8 mouse cellular contexts compared by ENCODE assay signal in the genomic region with DNA sequence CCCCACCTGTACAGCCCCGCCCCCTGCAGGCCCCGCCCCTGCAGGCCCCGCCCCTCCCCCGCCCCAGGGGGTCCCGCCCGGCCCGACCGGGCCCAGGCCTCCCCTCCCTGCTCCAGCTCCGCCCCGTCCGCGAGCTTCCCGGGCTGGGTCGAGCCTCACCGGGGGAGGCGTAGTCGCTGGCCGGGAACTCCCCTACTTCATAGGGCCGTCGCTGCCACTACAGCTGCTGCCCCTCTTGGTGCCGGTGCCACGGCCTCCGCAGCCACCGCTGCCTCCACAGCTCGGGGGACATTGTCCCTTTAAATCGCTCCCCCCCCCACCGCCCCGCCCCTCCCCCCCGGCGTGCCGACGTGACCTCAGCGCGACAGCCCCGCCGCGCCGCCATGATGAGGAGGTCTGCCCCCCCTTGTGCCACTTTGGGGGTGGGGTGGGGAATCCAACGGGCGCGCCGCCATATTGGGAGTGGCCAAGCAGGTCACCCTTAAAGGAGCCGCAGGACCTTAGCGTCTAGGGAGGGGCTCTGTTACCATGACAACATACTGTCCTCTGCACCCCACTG. TPM values are rescaled to one million over a fixed set of nuclear protein-coding genes. Genes with fewer than 3 reads are reported as not detected.
DNase-seq lines count a peak whose midpoint lies in the region; ATAC-seq and TF ChIP-seq lines count a peak whose summit lies in the region.

TSS of gene Wiz (minus strand) at position 339 of the 559 bp plus-strand sequence.

- H3K27me3 ChIP-seq in erythroblast, embryonic 14.5 days (ENCODE audit: control insufficient read depth), result peaks cover 16% of the 10 kb centered on the region
- peaks cover 35% of the 10 kb centered on the region for H3K27me3 ChIP-seq in heart, embryonic 12.5 days (replicated peaks)
- H3K27me3 ChIP-seq in kidney, postnatal 0 days (ENCODE audit: insufficient read depth, low read length), result 0 out of 2 replicates have a peak, but pooled peaks cover 9% of the 10 kb centered on the region
- H3K27me3 ChIP-seq in liver, embryonic 11.5 days (replicated peaks; ENCODE audit: control insufficient read depth, insufficient read depth, low read length), result peaks cover 18% of the 10 kb centered on the region
- peaks cover 22% of the 10 kb centered on the region for H3K27me3 ChIP-seq in stomach, embryonic 14.5 days (ENCODE audit: control insufficient read depth, insufficient read depth, low read length)

- H3K27ac ChIP-seq in heart, embryonic 12.5 days (ENCODE audit: poor library complexity, severe bottlenecking), result peak within 1 kb of the TSS; percentile 74
- H3K27ac ChIP-seq in kidney, postnatal 0 days, result peak within 1 kb of the TSS; percentile 88
- peak within 1 kb of the TSS; percentile 81 for H3K27ac ChIP-seq in liver, embryonic 11.5 days (ENCODE audit: low read depth, low read length)
- H3K27ac ChIP-seq in stomach, embryonic 14.5 days (ENCODE audit: low read length), result peak within 1 kb of the TSS; percentile 77

- TF ChIP-seq CTCF in brain, embryonic 14.5 days (IDR thresholded peaks at IDR 0.05; ENCODE audit: borderline replicate concordance, extremely low read depth, insufficient read depth, insufficient read length), result no peak
- no peak for TF ChIP-seq CTCF in kidney, postnatal 0 days (IDR thresholded peaks at IDR 0.05; ENCODE audit: low read depth)

- H3K4me2 ChIP-seq in heart, embryonic 12.5 days, result peak within 1 kb of the TSS; percentile 99
- H3K4me2 ChIP-seq in kidney, postnatal 0 days (ENCODE audit: low read length), result peak within 1 kb of the TSS; percentile 100
- H3K4me2 ChIP-seq in liver, embryonic 11.5 days, result peak within 1 kb of the TSS; percentile 99
- peak within 1 kb of the TSS; percentile 64 for H3K4me2 ChIP-seq in stomach, embryonic 14.5 days (replicated peaks; ENCODE audit: low read depth, low read length)

- WGBS in heart, embryonic 12.5 days, result 2% methylated on average over 25 of the region's 44 CpGs
- under 1% methylated on average over 26 of the region's 44 CpGs for WGBS in kidney, postnatal 0 days
- WGBS in liver, embryonic 11.5 days, result under 1% methylated on average over 23 of the region's 44 CpGs
- under 1% methylated on average over 23 of the region's 44 CpGs for WGBS in stomach, embryonic 14.5 days

- no peak; the same call in 1 of the 2 replicates for TF ChIP-seq POLR2A in brain, embryonic 14.5 days (IDR thresholded peaks at IDR 0.05; ENCODE audit: borderline replicate concordance, extremely low read depth, insufficient read depth, insufficient read length, poor library complexity, severe bottlenecking)

- peak; percentile 91 for ATAC-seq in heart, embryonic 12.5 days (ENCODE audit: insufficient number of reproducible peaks, low FRiP score)
- peak; percentile 87 for ATAC-seq in kidney, postnatal 0 days (replicated peaks; ENCODE audit: low FRiP score, low read depth)
- peak; percentile 86 for ATAC-seq in liver, embryonic 11.5 days (replicated peaks; ENCODE audit: low FRiP score)
- peak; percentile 87 for ATAC-seq in stomach, embryonic 14.5 days (ENCODE audit: insufficient number of reproducible peaks, insufficient read depth, low FRiP score, low read depth)

- H3K4me1 ChIP-seq in erythroblast, embryonic 14.5 days (ENCODE audit: control insufficient read depth), result peaks cover 34% of the 10 kb centered on the region
- H3K4me1 ChIP-seq in heart, embryonic 12.5 days (replicated peaks), result peaks cover 20% of the 10 kb centered on the region
- peaks cover 7% of the 10 kb centered on the region; the same call in 1 of the 2 replicates for H3K4me1 ChIP-seq in kidney, postnatal 0 days (replicated peaks; ENCODE audit: insufficient read depth, low read length)
- H3K4me1 ChIP-seq in liver, embryonic 11.5 days (replicated peaks; ENCODE audit: control insufficient read depth, insufficient read depth, low read length), result peaks cover 4% of the 10 kb centered on the region
- H3K4me1 ChIP-seq in stomach, embryonic 14.5 days (ENCODE audit: control insufficient read depth, insufficient read depth, low read length), result no peaks in the 10 kb centered on the region

- H3K4me3 ChIP-seq in erythroblast, embryonic 14.5 days (replicated peaks), result peak within 1 kb of the TSS; percentile 81
- H3K4me3 ChIP-seq in heart, embryonic 12.5 days, result peak within 1 kb of the TSS; percentile 86
- H3K4me3 ChIP-seq in kidney, postnatal 0 days (replicated peaks; ENCODE audit: low read depth, low read length), result peak within 1 kb of the TSS; percentile 80
- H3K4me3 ChIP-seq in liver, embryonic 11.5 days (ENCODE audit: low read depth, low read length), result peak within 1 kb of the TSS; percentile 81
- peak within 1 kb of the TSS; percentile 78 for H3K4me3 ChIP-seq in stomach, embryonic 14.5 days (ENCODE audit: low read depth, low read length)

- peaks cover 2% of the 10 kb centered on the region; the same call in 1 of the 2 replicates for H3K36me3 ChIP-seq in erythroblast, embryonic 14.5 days (ENCODE audit: control insufficient read depth)
- no peaks in the 10 kb centered on the region for H3K36me3 ChIP-seq in heart, embryonic 12.5 days
- 0 out of 2 replicates have a peak, but pooled peaks cover 4% of the 10 kb centered on the region for H3K36me3 ChIP-seq in kidney, postnatal 0 days (ENCODE audit: insufficient read depth, low read length)
- no peaks in the 10 kb centered on the region for H3K36me3 ChIP-seq in liver, embryonic 11.5 days (ENCODE audit: control insufficient read depth, insufficient read depth, low read length)
- peaks cover 4% of the 10 kb centered on the region; the same call in 1 of the 2 replicates for H3K36me3 ChIP-seq in stomach, embryonic 14.5 days (ENCODE audit: control insufficient read depth, insufficient read depth, low read length)

- H3K9ac ChIP-seq in heart, embryonic 12.5 days, result peak within 1 kb of the TSS; percentile 88
- H3K9ac ChIP-seq in kidney, postnatal 0 days (ENCODE audit: low read depth, low read length), result peak within 1 kb of the TSS; percentile 87
- peak within 1 kb of the TSS; percentile 81 for H3K9ac ChIP-seq in liver, embryonic 11.5 days (ENCODE audit: low read depth, low read length)
- peak within 1 kb of the TSS; percentile 50 for H3K9ac ChIP-seq in stomach, embryonic 14.5 days (replicated peaks; ENCODE audit: low read depth, low read length)

- peak; percentile 94 to 95 for DNase-seq in B cell, adult 2 months
- peak; percentile 97 for DNase-seq in brain, embryonic 14.5 days (ENCODE audit: low read depth)
- peak; percentile 93 for DNase-seq in kidney, postnatal 0 days (ENCODE audit: low spot score)
- DNase-seq in liver, embryonic 11.5 days (ENCODE audit: low spot score), result peak; percentile 91
- peak; percentile 91 for DNase-seq in naive thymus-derived CD4-positive, alpha-beta T cell, adult 2 months (ENCODE audit: low read depth)

- H3K9me3 ChIP-seq in erythroblast, embryonic 14.5 days (ENCODE audit: control insufficient read depth, low read length), result no peaks in the 10 kb centered on the region
- no peaks in the 10 kb centered on the region for H3K9me3 ChIP-seq in heart, embryonic 12.5 days (replicated peaks)
- H3K9me3 ChIP-seq in kidney, postnatal 0 days (replicated peaks; ENCODE audit: low read length), result no peaks in the 10 kb centered on the region
- H3K9me3 ChIP-seq in liver, embryonic 11.5 days (ENCODE audit: control insufficient read depth, low read length), result no peaks in the 10 kb centered on the region
- no peaks in the 10 kb centered on the region for H3K9me3 ChIP-seq in stomach, embryonic 14.5 days (ENCODE audit: control insufficient read depth, low read depth, low read length)

RNA-seq across cellular contexts. Expression of gene Wiz, which starts in this region (rescaled TPM):
- polyA plus RNA-seq in brain, embryonic 14.5 days (2012; rRNA removed), result 84.1 and 102 TPM in 2 replicates
- 2.2 and 2.5 TPM in 2 replicates for polyA plus RNA-seq in erythroblast, embryonic 14.5 days (2012)
- 23.7 and 23.9 TPM in 2 replicates for polyA plus RNA-seq in heart, embryonic 12.5 days (2016; fragmentation: Nextera tagmentation; extraction: Ambion mirVana)
- polyA plus RNA-seq in kidney, postnatal 0 days (2015; fragmentation: Nextera tagmentation; extraction: Ambion mirVana), result 18.6 and 20.8 TPM in 2 replicates
- polyA plus RNA-seq in liver, embryonic 11.5 days (2014; fragmentation: Nextera tagmentation; extraction: Ambion mirVana), result 25.7 and 26.4 TPM in 2 replicates
- 32.2 and 39.9 TPM in 2 replicates for polyA plus RNA-seq in stomach, embryonic 14.5 days (2014; fragmentation: Nextera tagmentation; extraction: Ambion mirVana)

Comparison
In these comparisons a context has a peak if more than half of its experiments do, and no peak if none do; other contexts are left out.
1. Peak in every context shown above with its lines: DNase-seq, ATAC-seq, H3K4me3 ChIP-seq and H3K27ac ChIP-seq.